Mouse (Mus musculus): ENCODE data around the gene Amz2.

GRCm38 (mm10) chr11:109434233-109434798 lies 8.6 kb downstream of the Amz2 start:
- TF ChIP-seq POLR2A (IDR thresholded peaks at IDR 0.05; ENCODE audit: borderline replicate concordance, insufficient read depth, low read length): no peak
- no peak for TF ChIP-seq CTCF (IDR thresholded peaks at IDR 0.05; ENCODE audit: borderline replicate concordance, insufficient read depth, low read depth, low read length)
